Mouse (Mus musculus) embryonic fibroblast, embryonic 13.5 days (primary cell): ENCODE measurements around the gene B4galnt1. TPM values are rescaled to one million over a fixed set of nuclear protein-coding genes. Genes with fewer than 3 reads are reported as not detected.
"Not testable (repeated sequence)": the region's sequence is repeated elsewhere in the genome, so short reads cannot be mapped to it uniquely, and the experiment has no call there.

Experiments used
- H3K27ac ChIP-seq: 2 replicates; pipeline ENCODE4 v1.5.1; 2012; ENCODE audit warnings: low read length, control low read depth, inconsistent platforms; ENCODE audit not compliant: insufficient read depth
- H3K4me1 ChIP-seq: 2 replicates; pipeline ENCODE4 v1.6.1; 2011; ENCODE audit warnings: low read length; ENCODE audit not compliant: control insufficient read depth, insufficient read depth
- H3K4me3 ChIP-seq: 2 replicates; pipeline ENCODE4 v1.5.1; 2011; ENCODE audit warnings: mild to moderate bottlenecking, control low read depth, low read length; ENCODE audit not compliant: insufficient read depth
- CTCF ChIP-seq: IDR thresholded peaks from 2 replicates; pipeline ENCODE4 v1.5.1; 2011; ENCODE audit warnings: mild to moderate bottlenecking, control low read depth, low read length, moderate library complexity, borderline replicate concordance; ENCODE audit not compliant: insufficient read depth
- POLR2A ChIP-seq: IDR thresholded peaks from 2 replicates; pipeline ENCODE4 v1.6.1; 2011; ENCODE audit warnings: low read depth, mild to moderate bottlenecking, control low read depth, low read length, moderate library complexity
- polyA plus RNA-seq: library from polyadenylated mRNA; stranded (reverse); fragments of >200 nt; gene quantifications from 2 replicates; pipeline ENCODE4 v1.2.4, GENCODE M21; 2011; ENCODE audit warnings: low read depth; ENCODE audit not compliant: missing spikeins, insufficient read length

The B4galnt1 gene
- polyA plus RNA-seq, 1 experiment = 28.3 TPM

GRCm38 (mm10) chr10:127140971-127141370 is 24.1 kb upstream of the B4galnt1 start:
- TF ChIP-seq CTCF = no peak
- no peak for TF ChIP-seq POLR2A
- Histone ChIP-seq H3K4me3 (no peak overlapping the region), H3K27ac (no peak overlapping the region), H3K4me1 (no peaks in the 10 kb centered on the region)

- Histone ChIP-seq H3K4me3 (no peak overlapping the region), H3K27ac (no peak overlapping the region), H3K4me1 (no peaks in the 10 kb centered on the region)
- TF ChIP-seq CTCF (no peak), POLR2A (no peak)
Measured at GRCm38 (mm10) chr10:127141500-127141899, 23.5 kb upstream of the B4galnt1 start.

GRCm38 (mm10) chr10:127143228-127143627 is 21.8 kb upstream of the B4galnt1 start:
- Histone ChIP-seq H3K4me3 (no peak overlapping the region), H3K4me1 (no peaks in the 10 kb centered on the region), H3K27ac (no peak overlapping the region)
- no peak for TF ChIP-seq CTCF
- TF ChIP-seq POLR2A = no peak

GRCm38 (mm10) chr10:127144536-127144935 is 20.5 kb upstream of the B4galnt1 start:
- H3K4me1 ChIP-seq = no peaks in the 10 kb centered on the region
- no peak for TF ChIP-seq POLR2A
- no peak for TF ChIP-seq CTCF
- no peak overlapping the region for H3K4me3 ChIP-seq
- H3K27ac ChIP-seq = no peak overlapping the region

- no peak for TF ChIP-seq POLR2A
- H3K4me3 ChIP-seq = no peak overlapping the region
- H3K27ac ChIP-seq = no peak overlapping the region
- H3K4me1 ChIP-seq = peaks cover 3% of the 10 kb centered on the region
Measured at GRCm38 (mm10) chr10:127145303-127145702, 19.7 kb upstream of the B4galnt1 start.

- H3K4me1 ChIP-seq = peaks cover 5% of the 10 kb centered on the region
- H3K27ac ChIP-seq = no peak overlapping the region
- no peak overlapping the region for H3K4me3 ChIP-seq
- TF ChIP-seq CTCF (no peak), POLR2A (no peak)
Measured at GRCm38 (mm10) chr10:127147135-127147534, 17.9 kb upstream of the B4galnt1 start.

GRCm38 (mm10) chr10:127150471-127150872 is 14.6 kb upstream of the B4galnt1 start:
- no peak overlapping the region for H3K27ac ChIP-seq
- peaks cover 5% of the 10 kb centered on the region for H3K4me1 ChIP-seq
- TF ChIP-seq CTCF (no peak), POLR2A (no peak)
- H3K4me3 ChIP-seq = no peak overlapping the region

- H3K4me1 ChIP-seq, H3K4me3 ChIP-seq, H3K27ac ChIP-seq: not testable (repeated sequence)
Measured at GRCm38 (mm10) chr10:127151233-127151632, 13.8 kb upstream of the B4galnt1 start.

GRCm38 (mm10) chr10:127152556-127152955 is 12.5 kb upstream of the B4galnt1 start:
- H3K27ac ChIP-seq, H3K4me1 ChIP-seq, H3K4me3 ChIP-seq: not testable (repeated sequence)

- H3K4me1 ChIP-seq = peaks cover 5% of the 10 kb centered on the region
- H3K27ac ChIP-seq = no peak overlapping the region
- no peak overlapping the region for H3K4me3 ChIP-seq
- TF ChIP-seq POLR2A = no peak
- TF ChIP-seq CTCF = no peak
Measured at GRCm38 (mm10) chr10:127153323-127153722, 11.7 kb upstream of the B4galnt1 start.

GRCm38 (mm10) chr10:127154241-127154640 is 10.8 kb upstream of the B4galnt1 start:
- no peak for TF ChIP-seq CTCF
- TF ChIP-seq POLR2A = no peak
- Histone ChIP-seq H3K4me1 (peaks cover 5% of the 10 kb centered on the region), H3K4me3 (no peak overlapping the region), H3K27ac (no peak overlapping the region)
